Mouse (Mus musculus) ES-Bruce4 (cell line): ENCODE results near the gene Foxj2. TPM values are rescaled to one million over a fixed set of nuclear protein-coding genes. Genes with fewer than 3 reads are reported as not detected.

ENCODE experiments used
- H3K27ac ChIP-seq: 2 replicates; pipeline ENCODE4 v1.5.1; 2012; ENCODE audit warnings: low read length, inconsistent platforms; ENCODE audit not compliant: insufficient read depth
- H3K27me3 ChIP-seq: 2 replicates; pipeline ENCODE4 v1.6.1; 2012; ENCODE audit warnings: mild to moderate bottlenecking, low read length, inconsistent platforms; ENCODE audit not compliant: control insufficient read depth, poor library complexity, insufficient read depth, severe bottlenecking
- H3K36me3 ChIP-seq: 2 replicates; pipeline ENCODE4 v1.6.1; 2012; ENCODE audit warnings: inconsistent platforms, mild to moderate bottlenecking, low read length, moderate library complexity; ENCODE audit not compliant: control insufficient read depth, poor library complexity, insufficient read depth, severe bottlenecking
- H3K4me1 ChIP-seq: one replicate; pipeline ENCODE4 v1.8.1; 2011; ENCODE audit warnings: low read length; ENCODE audit not compliant: control insufficient read depth, insufficient read depth
- H3K4me3 ChIP-seq: 2 replicates; pipeline ENCODE4 v1.5.1; 2011; ENCODE audit warnings: low read depth, mild to moderate bottlenecking, low read length
- H3K9ac ChIP-seq: 2 replicates; pipeline ENCODE4 v1.6.1; 2012; ENCODE audit warnings: low read depth, mild to moderate bottlenecking, inconsistent platforms; ENCODE audit not compliant: poor library complexity, severe bottlenecking
- H3K9me3 ChIP-seq: replicated peaks from 2 replicates; pipeline ENCODE4 v1.6.1; 2012; ENCODE audit warnings: mild to moderate bottlenecking, low read length, inconsistent platforms; ENCODE audit not compliant: control insufficient read depth, poor library complexity, insufficient read depth, severe bottlenecking
- CTCF ChIP-seq: IDR thresholded peaks from one replicate; pipeline ENCODE4 v1.8.1; 2011; ENCODE audit warnings: low read depth, low read length
- EP300 ChIP-seq: IDR thresholded peaks from 2 replicates; pipeline ENCODE4 v1.6.1; 2011; ENCODE audit warnings: low read depth, low read length; ENCODE audit not compliant: insufficient read depth
- POLR2A ChIP-seq: IDR thresholded peaks from one replicate; pipeline ENCODE4 v1.8.1; 2011; ENCODE audit warnings: low read length; ENCODE audit not compliant: insufficient read depth
- polyA plus RNA-seq: library from polyadenylated mRNA; stranded (reverse); fragments of >200 nt; gene quantifications from 2 replicates; pipeline ENCODE4 v1.2.4, GENCODE M21; 2011; ENCODE audit warnings: low read depth; ENCODE audit not compliant: missing spikeins, insufficient read depth, insufficient read length

Foxj2 gene
- polyA plus RNA-seq, 1 experiment, result 10.9 TPM

- Histone ChIP-seq H3K27ac (peak within 1 kb of the TSS; percentile 73), H3K4me1 (no peaks in the 10 kb centered on the region), H3K36me3 (0 out of 2 replicates have a peak, but pooled peaks cover 4% of the 10 kb centered on the region), H3K9ac (peak within 1 kb of the TSS; percentile 77), H3K4me3 (peak within 1 kb of the TSS; percentile 67), H3K9me3 (no peaks in the 10 kb centered on the region), H3K27me3 (no peaks in the 10 kb centered on the region)
- no peak for TF ChIP-seq POLR2A
- no peak for TF ChIP-seq CTCF
- TF ChIP-seq EP300, result no peak
Measured at GRCm38 (mm10) chr6:122801301-122801800, 18.4 kb upstream of the Foxj2 start, which contains the start of gene Slc2a3. TSS of gene Slc2a3 (minus strand) at chr6:122801640.

- H3K36me3 ChIP-seq, result 0 out of 2 replicates have a peak, but pooled peaks cover under 1% of the 10 kb centered on the region
- no peaks in the 10 kb centered on the region for H3K9me3 ChIP-seq
- H3K4me3 ChIP-seq, result peak overlapping the region; percentile 67
- peak overlapping the region; percentile 77 for H3K9ac ChIP-seq
- TF ChIP-seq CTCF (no peak), POLR2A (no peak), EP300 (no peak)
- no peaks in the 10 kb centered on the region for H3K27me3 ChIP-seq
- H3K27ac ChIP-seq, result no peak overlapping the region
- no peaks in the 10 kb centered on the region for H3K4me1 ChIP-seq
Measured at GRCm38 (mm10) chr6:122801801-122802514, 17.8 kb upstream of the Foxj2 start.

- Histone ChIP-seq H3K27me3 (no peaks in the 10 kb centered on the region), H3K9ac (no peak overlapping the region), H3K9me3 (no peaks in the 10 kb centered on the region), H3K4me3 (no peak overlapping the region), H3K27ac (no peak overlapping the region), H3K4me1 (no peaks in the 10 kb centered on the region), H3K36me3 (no peaks in the 10 kb centered on the region)
- TF ChIP-seq CTCF (peak; percentile 45), POLR2A (no peak), EP300 (no peak)
Measured at GRCm38 (mm10) chr6:122804418-122804817, 15.3 kb upstream of the Foxj2 start.

GRCm38 (mm10) chr6:122810022-122810614, 9.6 kb upstream of the Foxj2 start:
- H3K4me3 ChIP-seq, result peak overlapping the region; percentile 100
- no peaks in the 10 kb centered on the region for H3K36me3 ChIP-seq
- no peaks in the 10 kb centered on the region for H3K4me1 ChIP-seq
- H3K9ac ChIP-seq, result peak overlapping the region; percentile 91
- TF ChIP-seq POLR2A (no peak), EP300 (no peak), CTCF (no peak)
- H3K9me3 ChIP-seq, result no peaks in the 10 kb centered on the region
- H3K27ac ChIP-seq, result peak overlapping the region; percentile 98
- no peaks in the 10 kb centered on the region for H3K27me3 ChIP-seq

- Histone ChIP-seq H3K4me1 (no peaks in the 10 kb centered on the region), H3K27ac (peak overlapping the region; percentile 98), H3K27me3 (no peaks in the 10 kb centered on the region), H3K4me3 (peak overlapping the region; percentile 100), H3K9ac (peak overlapping the region; percentile 91), H3K36me3 (no peaks in the 10 kb centered on the region), H3K9me3 (no peaks in the 10 kb centered on the region)
- TF ChIP-seq CTCF, result no peak
- 0 out of 2 replicates have a peak, but pooled peaks have one; percentile 42 for TF ChIP-seq EP300
- TF ChIP-seq POLR2A, result peak; percentile 31
Measured at GRCm38 (mm10) chr6:122810615-122811279, 9.0 kb upstream of the Foxj2 start.

GRCm38 (mm10) chr6:122811280-122811652, 8.4 kb upstream of the Foxj2 start:
- TF ChIP-seq EP300 (no peak), POLR2A (no peak), CTCF (no peak)
- H3K27ac ChIP-seq, result peak overlapping the region; percentile 84
- no peaks in the 10 kb centered on the region for H3K27me3 ChIP-seq
- no peaks in the 10 kb centered on the region for H3K36me3 ChIP-seq
- H3K9ac ChIP-seq, result peak overlapping the region; percentile 88
- no peaks in the 10 kb centered on the region for H3K9me3 ChIP-seq
- peak overlapping the region; percentile 62 for H3K4me3 ChIP-seq
- H3K4me1 ChIP-seq, result no peaks in the 10 kb centered on the region
